Mouse (Mus musculus) C2C12 (cell line): Measurements from ENCODE around the gene March6.
A peak's percentile ranks its signal among the peaks of the same experiment; 100 is the strongest.

Source experiments
- CTCF ChIP-seq: IDR thresholded peaks from one replicate; pipeline ENCODE4 v1.5.1; 2011; ENCODE audit not compliant: control insufficient read depth, insufficient read depth, insufficient read length
- MAX ChIP-seq: IDR thresholded peaks from one replicate; pipeline ENCODE4 v1.6.1; 2011; ENCODE audit warnings: mild to moderate bottlenecking, control low read depth
- MYOD1 ChIP-seq: IDR thresholded peaks from one replicate; pipeline ENCODE4 v1.6.1; 2011; ENCODE audit warnings: low read depth; ENCODE audit not compliant: control insufficient read depth, insufficient read length
- MYOG ChIP-seq: IDR thresholded peaks from one replicate; pipeline ENCODE4 v1.6.1; 2011; ENCODE audit not compliant: control insufficient read depth, insufficient read length; ENCODE audit errors: extremely low read depth
- USF1 ChIP-seq: IDR thresholded peaks from one replicate; pipeline ENCODE4 v1.6.1; 2011; ENCODE audit warnings: low read depth, mild to moderate bottlenecking, control low read depth, moderate library complexity

- TF ChIP-seq CTCF (no peak), MAX (peak; percentile 69), MYOD1 (no peak), MYOG (no peak), USF1 (no peak)
Observed at GRCm38 (mm10) chr15:31453098-31453916, 77.5 kb downstream of the March6 start, which contains the start of gene Ropn1l.
